Mouse (Mus musculus) hindbrain, embryonic 10.5 days (tissue): ENCODE measurements around the gene Ptprn2. TPM values are rescaled to one million over a fixed set of nuclear protein-coding genes. Genes with fewer than 3 reads are reported as not detected.

ENCODE experiments used
- DNase-seq: peaks from one replicate; pipeline ENCODE4 v3.0.0-alpha.2; 2017; ENCODE audit warnings: low spot score
- H3K27ac ChIP-seq: fragments of 300-500 bp; sonication (generic); 2 replicates; pipeline ENCODE4 v1.5.1; 2016; ENCODE audit warnings: mild to moderate bottlenecking, moderate library complexity
- H3K27me3 ChIP-seq: fragments of 300-500 bp; sonication (generic); 2 replicates; pipeline ENCODE4 v1.6.1; 2016; ENCODE audit warnings: mild to moderate bottlenecking; ENCODE audit not compliant: poor library complexity, insufficient read depth, severe bottlenecking
- H3K36me3 ChIP-seq: fragments of 300-500 bp; sonication (generic); 2 replicates; pipeline ENCODE4 v1.6.1; 2016; ENCODE audit warnings: mild to moderate bottlenecking, moderate library complexity
- H3K4me1 ChIP-seq: fragments of 300-500 bp; sonication (generic); replicated peaks from 2 replicates; pipeline ENCODE4 v1.6.1; 2016; ENCODE audit warnings: mild to moderate bottlenecking
- H3K4me3 ChIP-seq: fragments of 300-500 bp; sonication (generic); 2 replicates; pipeline ENCODE4 v1.5.1; 2016; ENCODE audit warnings: mild to moderate bottlenecking, moderate library complexity
- H3K9me3 ChIP-seq: fragments of 300-500 bp; sonication (generic); 2 replicates; pipeline ENCODE4 v1.6.1; 2016; ENCODE audit warnings: mild to moderate bottlenecking, moderate library complexity
- WGBS: fragments of 180-500 bp; shearing (Covaris S2); methylation state at CpG from one replicate; pipeline ENCODE4 v1.1.7; 2016; 5-methylcytosine and 5-hydroxymethylcytosine counted together
- polyA plus RNA-seq: library from polyadenylated mRNA; unstranded; fragments of >200 nt; fragmentation: Nextera tagmentation; extraction: Ambion mirVana; gene quantifications from 2 replicates; pipeline ENCODE4 v1.2.1, GENCODE M21; 2016

Ptprn2 gene
- polyA plus RNA-seq, 1 experiment from 2014 or later, result 6.4 TPM

DNA sequence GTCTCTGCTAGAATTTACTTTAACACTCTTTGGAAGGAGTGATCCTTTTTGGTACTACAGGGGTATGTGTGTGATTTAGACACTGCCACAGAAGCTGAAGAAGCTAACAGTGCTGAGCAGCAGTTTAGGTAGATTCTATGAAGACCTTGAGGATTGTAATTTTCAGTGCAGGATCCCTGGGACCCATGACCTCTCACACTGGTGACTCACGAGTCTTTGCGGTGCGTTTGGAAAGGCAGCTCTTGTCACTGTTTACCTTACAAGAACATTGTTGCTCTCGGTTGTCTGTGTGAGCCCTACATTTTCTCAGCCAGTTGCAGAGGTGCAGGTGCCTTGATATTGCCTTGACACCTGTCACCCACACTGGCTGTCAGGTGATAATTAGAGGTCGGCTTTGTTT, 431.3 kb downstream of the Ptprn2 start:
- 87% methylated on average over 5 of the region's 5 CpGs for WGBS
- H3K9me3 ChIP-seq, result no peaks in the 10 kb centered on the region
- H3K4me1 ChIP-seq, result peaks cover 22% of the 10 kb centered on the region
- no peaks in the 10 kb centered on the region for H3K27me3 ChIP-seq
- no peaks in the 10 kb centered on the region for H3K36me3 ChIP-seq
- no peak for DNase-seq
- no peak overlapping the region for H3K27ac ChIP-seq
- H3K4me3 ChIP-seq, result no peak overlapping the region

DNA sequence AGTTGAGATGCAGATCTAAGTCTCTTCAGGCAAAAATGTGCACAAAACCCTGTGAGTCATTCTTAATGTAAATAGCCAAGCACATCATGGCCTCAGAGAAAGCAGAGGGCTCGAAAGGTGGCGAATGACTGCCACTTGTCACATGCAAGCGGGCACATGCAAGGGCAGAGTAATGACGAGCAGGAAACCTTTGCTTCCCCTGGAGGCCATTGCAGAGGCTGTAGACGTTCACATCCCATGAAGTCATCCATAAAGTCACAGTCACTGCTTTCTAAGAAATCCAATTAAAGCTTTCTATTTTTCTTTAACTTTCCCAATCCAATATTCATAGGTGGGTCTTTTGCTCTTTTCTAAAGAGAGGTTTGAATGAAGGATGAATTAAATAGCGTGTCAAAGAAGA, 433.7 kb downstream of the Ptprn2 start:
- 79% methylated on average over 6 of the region's 6 CpGs for WGBS
- Histone ChIP-seq H3K27ac (peak overlapping the region; percentile 40; the same call in 1 of the 2 replicates), H3K27me3 (no peaks in the 10 kb centered on the region), H3K9me3 (no peaks in the 10 kb centered on the region), H3K4me3 (no peak overlapping the region), H3K4me1 (peaks cover 29% of the 10 kb centered on the region), H3K36me3 (no peaks in the 10 kb centered on the region)
- DNase-seq, result no peak

DNA sequence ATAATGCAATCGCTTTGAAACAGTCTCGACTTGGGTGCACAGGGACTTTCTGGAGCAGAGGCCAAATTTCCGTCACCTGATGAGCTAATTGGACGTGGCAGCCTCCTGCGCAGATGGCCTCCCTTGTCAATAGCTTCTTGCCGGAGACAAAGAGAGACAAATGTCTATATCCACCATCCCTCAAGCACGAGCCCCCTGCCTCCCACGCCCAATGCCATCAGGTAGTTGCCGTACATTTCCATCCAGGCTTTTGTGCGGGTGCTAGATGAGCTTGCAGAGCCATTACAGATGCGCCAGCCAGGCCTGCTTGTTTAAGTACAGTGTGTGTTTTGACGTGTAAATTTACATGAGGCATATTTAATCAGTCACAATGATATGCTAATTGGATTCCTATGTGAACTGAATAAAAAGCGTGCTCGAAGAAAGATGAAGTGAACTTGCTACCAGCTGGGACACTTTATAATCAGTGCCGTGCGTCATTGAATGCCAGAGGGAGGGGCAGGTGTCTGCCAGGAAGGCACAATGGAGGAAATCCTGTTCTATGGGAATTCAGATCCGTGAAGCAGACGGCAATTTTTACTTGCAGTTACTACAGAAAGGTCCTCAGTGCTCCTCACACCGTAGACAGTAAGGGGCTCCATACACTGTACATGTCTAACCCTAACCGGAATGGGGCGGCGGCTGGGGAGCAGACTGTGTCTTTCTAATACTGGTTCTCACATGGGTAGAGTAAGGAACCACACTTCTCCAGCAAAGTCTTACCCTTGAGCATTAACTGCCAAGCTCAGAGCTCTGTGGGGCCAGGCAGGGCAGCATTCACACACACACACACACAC, 434.4 kb downstream of the Ptprn2 start:
- Histone ChIP-seq H3K4me1 (peaks cover 29% of the 10 kb centered on the region), H3K27me3 (no peaks in the 10 kb centered on the region), H3K36me3 (no peaks in the 10 kb centered on the region), H3K27ac (peak overlapping the region; percentile 67), H3K4me3 (no peak overlapping the region), H3K9me3 (no peaks in the 10 kb centered on the region)
- WGBS, result 59% methylated on average over 22 of the region's 22 CpGs
- peak; percentile 35 for DNase-seq

DNA sequence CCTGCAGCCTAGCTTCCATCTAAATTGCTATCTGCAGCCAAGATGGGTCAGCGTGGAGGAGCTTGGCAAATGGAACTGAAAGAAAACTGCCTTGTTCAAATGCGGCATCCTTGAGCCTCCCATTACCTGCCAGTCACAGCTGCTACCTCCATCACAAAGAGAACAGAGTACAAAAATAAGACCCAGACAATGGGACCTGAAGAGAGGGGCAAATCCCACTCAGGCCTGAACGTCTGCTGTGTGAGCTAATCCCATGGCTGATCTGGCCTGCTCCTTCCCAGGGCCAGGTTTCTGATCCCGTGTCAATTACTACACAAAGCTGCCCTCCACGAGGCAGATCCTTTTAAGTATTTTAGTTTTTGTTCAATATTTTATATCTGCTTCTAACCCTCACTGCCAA, 441.6 kb downstream of the Ptprn2 start:
- no peak for DNase-seq
- Histone ChIP-seq H3K27me3 (no peaks in the 10 kb centered on the region), H3K36me3 (no peaks in the 10 kb centered on the region), H3K9me3 (no peaks in the 10 kb centered on the region), H3K4me3 (no peak overlapping the region), H3K27ac (no peak overlapping the region), H3K4me1 (peaks cover 13% of the 10 kb centered on the region; the same call in 1 of the 2 replicates)
- 61% methylated on average over 5 of the region's 5 CpGs for WGBS

DNA sequence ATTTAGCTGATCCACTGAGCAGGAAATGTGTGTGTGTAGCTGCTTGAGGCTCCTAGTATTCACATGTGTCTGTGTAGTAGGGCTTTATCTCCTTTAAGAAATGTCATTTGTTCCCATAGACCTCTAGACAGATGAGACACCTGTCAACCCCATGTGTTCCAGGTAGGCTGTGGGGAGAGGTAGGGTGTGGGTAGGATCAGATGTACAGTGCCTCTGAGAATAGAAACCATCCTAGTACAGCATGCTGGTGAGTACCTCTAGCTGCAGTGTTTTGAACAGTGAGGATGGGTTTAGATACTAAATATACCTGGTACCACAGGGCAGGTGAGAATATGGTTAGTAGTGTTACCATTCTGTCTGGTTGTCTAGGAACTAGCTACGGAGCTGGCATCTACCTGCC, 442.0 kb downstream of the Ptprn2 start:
- Histone ChIP-seq H3K4me1 (peaks cover 13% of the 10 kb centered on the region; the same call in 1 of the 2 replicates), H3K4me3 (no peak overlapping the region), H3K9me3 (no peaks in the 10 kb centered on the region), H3K36me3 (no peaks in the 10 kb centered on the region), H3K27me3 (no peaks in the 10 kb centered on the region), H3K27ac (no peak overlapping the region)
- no peak for DNase-seq
- WGBS, result 97% methylated on average over 1 of the region's 1 CpGs

DNA sequence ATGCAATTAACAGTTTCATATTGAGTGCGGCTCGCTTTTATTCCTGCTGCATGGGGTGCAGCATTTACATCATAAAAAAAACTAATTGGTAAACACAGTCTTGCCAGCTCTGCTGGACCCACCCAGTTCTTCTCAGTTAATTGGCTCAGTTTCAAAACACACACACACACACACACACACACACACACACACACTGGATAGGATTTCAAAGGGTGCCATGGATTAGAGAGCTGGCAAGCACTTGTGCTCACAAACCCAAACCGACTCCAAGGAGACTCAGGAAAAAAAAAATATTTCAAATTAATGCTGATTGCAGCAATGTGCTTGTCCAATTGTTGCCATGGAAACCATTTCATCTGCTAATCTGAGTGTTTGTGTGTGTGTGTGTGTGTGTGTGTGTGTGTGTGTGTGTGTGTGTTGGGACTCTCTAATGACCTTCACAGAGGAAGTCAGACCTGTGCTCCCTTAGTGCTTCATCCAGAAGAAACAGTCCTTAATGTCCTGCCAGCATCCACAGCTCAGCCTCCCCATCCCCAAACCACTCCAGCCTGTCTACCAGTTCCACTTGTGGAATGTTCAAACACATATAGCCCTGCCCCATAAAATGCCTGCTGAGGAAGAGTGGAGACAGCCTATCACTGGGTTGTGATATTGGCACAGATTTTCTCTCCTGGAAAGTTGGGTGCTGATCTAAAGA, 452.8 kb downstream of the Ptprn2 start:
- Histone ChIP-seq H3K36me3 (no peaks in the 10 kb centered on the region), H3K27me3 (no peaks in the 10 kb centered on the region), H3K4me1 (peaks cover 12% of the 10 kb centered on the region), H3K27ac (no peak overlapping the region), H3K9me3 (no peaks in the 10 kb centered on the region), H3K4me3 (no peak overlapping the region)
- no peak for DNase-seq
- WGBS, result 46% methylated on average over 3 of the region's 3 CpGs

DNA sequence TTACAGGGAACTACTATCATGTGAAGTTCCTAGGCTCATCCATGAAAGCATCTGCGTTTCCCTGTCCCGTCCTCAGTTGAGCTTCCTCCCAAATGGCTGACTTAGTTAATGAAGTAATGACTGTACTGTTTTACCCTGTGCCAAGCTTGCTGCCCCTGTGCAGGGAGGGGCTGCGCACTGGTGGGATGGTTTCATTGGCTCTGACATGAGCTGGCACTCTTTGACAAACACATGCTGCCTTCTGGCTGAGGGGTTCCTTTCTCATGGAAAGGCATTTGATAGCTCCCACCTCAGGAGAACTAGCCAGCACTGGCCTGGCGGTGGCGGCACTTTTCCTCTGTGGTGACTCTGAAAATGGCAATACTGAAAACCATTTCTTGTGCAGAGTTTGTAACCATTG, 458.4 kb downstream of the Ptprn2 start:
- H3K9me3 ChIP-seq, result no peaks in the 10 kb centered on the region
- WGBS, result 87% methylated on average over 5 of the region's 5 CpGs
- H3K4me3 ChIP-seq, result no peak overlapping the region
- H3K27me3 ChIP-seq, result no peaks in the 10 kb centered on the region
- peaks cover 15% of the 10 kb centered on the region for H3K4me1 ChIP-seq
- no peaks in the 10 kb centered on the region for H3K36me3 ChIP-seq
- H3K27ac ChIP-seq, result no peak overlapping the region
- DNase-seq, result no peak

DNA sequence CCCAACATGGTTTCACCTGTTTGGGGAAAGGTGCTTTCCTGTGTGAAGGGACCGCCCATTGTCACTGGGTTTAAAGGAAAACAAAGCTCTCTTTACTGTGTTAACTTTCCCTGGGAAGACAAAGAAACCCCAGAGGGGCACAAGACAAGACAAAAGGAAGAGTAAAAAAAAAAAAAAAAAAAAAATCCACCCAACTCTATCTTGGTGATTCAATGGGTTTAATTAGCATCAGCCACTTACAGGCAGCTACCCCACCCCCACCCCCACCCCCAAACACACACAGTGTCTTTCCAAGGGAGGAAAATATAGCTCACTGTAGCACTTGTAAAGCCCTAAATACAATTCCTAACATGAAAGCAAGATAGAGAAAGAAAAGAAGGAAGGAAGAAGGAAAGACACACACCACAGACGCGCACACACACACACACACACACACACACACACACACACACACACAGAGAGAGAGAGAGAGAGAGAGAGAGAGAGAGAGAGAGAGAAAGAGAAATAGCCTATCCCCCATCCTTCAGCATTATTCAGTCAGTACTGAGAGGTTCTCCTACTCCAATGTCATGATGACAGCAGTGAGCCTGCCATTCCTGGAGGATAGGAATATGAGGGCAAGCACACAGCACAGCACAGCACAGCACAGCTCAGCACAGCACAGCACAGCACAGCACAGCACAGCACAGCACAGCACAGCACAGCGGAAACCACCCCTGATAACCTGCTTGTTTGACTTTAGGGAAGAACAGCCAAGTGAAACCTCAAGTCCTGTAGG, 462.8 kb downstream of the Ptprn2 start:
- no peak for DNase-seq
- H3K4me1 ChIP-seq, result peaks cover 7% of the 10 kb centered on the region; the same call in 1 of the 2 replicates
- WGBS, result 47% methylated on average over 2 of the region's 4 CpGs

DNA sequence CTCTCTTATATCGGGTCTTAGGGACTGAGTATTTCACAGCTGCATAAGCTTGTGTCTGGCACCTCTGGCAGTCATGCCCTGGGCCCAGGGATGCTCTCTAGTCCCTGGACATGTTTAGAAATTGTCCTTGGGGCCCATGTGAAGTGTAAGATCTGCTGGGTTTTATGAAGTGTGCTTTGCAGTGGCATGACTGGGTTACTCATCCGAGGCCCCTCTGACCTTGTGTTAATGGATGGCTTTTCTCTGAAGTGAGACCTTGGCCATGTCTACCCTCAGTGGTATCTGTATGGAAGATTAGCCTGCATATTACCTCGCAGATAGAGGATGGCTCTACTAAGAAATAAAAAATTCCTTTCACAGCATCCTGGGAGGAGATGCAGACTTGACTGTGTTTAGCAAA, 464.2 kb downstream of the Ptprn2 start:
- WGBS, result 80% methylated on average over 3 of the region's 3 CpGs
- no peak overlapping the region; the same call in 1 of the 2 replicates for H3K27ac ChIP-seq
- no peak for DNase-seq
- H3K4me3 ChIP-seq, result no peak overlapping the region
- H3K9me3 ChIP-seq, result no peaks in the 10 kb centered on the region
- no peaks in the 10 kb centered on the region for H3K36me3 ChIP-seq
- H3K27me3 ChIP-seq, result no peaks in the 10 kb centered on the region
- peaks cover 12% of the 10 kb centered on the region; the same call in 1 of the 2 replicates for H3K4me1 ChIP-seq

More for the DNA sequence above, 462.8 kb downstream of the Ptprn2 start:
- Histone ChIP-seq H3K9me3 (no peaks in the 10 kb centered on the region), H3K27ac (no peak overlapping the region), H3K27me3 (no peaks in the 10 kb centered on the region), H3K36me3 (no peaks in the 10 kb centered on the region), H3K4me3 (no peak overlapping the region)

DNA sequence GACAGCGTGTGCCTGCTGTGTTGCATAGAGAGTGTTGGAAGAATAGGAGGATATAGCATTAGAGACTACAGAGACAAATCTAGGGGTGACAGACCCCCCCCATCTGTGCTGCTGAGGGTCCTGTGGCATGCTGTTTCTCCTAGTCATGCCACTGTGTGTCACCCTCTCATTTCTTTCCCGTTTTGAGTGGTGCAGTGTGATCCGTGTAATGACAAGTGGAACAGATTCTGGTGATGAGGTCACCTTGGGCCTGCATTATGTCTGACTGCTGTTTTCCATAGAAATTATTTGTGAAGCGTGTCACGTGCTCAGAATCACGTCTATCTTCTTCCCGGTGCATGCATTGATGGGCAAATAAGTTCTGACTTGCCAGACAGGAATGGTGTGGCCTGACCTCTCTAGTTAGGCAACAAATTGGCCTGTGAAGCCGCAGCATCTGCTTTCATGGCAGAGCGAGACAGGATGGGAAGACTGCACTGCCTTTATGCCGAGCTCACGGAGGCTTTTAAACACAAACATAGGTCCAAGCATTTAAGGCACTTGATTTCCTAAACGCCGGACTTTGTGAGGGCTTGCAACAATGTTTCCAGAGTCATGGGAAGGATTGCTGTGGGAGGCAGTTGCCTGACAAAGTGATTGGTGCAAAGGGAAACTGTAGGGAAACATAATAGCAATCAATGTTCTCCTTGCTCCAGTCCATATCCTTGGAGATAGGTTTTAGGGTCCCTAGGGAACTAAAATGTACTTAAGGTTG, 467.1 kb downstream of the Ptprn2 start:
- H3K36me3 ChIP-seq, result no peaks in the 10 kb centered on the region
- no peaks in the 10 kb centered on the region for H3K27me3 ChIP-seq
- 80% methylated on average over 13 of the region's 13 CpGs for WGBS
- H3K4me3 ChIP-seq, result no peak overlapping the region
- DNase-seq, result no peak
- no peaks in the 10 kb centered on the region for H3K9me3 ChIP-seq
- H3K27ac ChIP-seq, result no peak overlapping the region
- peaks cover 12% of the 10 kb centered on the region; the same call in 1 of the 2 replicates for H3K4me1 ChIP-seq

DNA sequence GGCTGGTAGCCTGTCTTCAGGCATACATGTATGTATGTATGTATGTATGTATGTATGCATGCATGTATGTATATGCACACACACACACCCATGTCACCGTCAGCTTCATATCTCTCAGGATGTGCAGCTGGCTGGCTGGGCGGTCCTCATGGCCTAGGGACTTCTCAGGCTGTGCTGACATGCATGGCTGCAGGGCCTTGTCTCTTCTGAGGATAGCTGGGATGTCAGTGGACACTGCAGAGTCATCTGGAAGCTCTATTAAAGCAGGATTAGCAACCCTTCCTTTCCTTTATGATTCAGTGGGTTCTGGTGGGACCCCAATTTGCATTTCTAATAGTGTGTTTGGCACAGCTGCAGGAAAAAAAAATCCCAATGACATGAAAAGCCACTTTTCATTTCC, 473.6 kb downstream of the Ptprn2 start:
- Histone ChIP-seq H3K4me1 (peaks cover 10% of the 10 kb centered on the region; the same call in 1 of the 2 replicates), H3K27me3 (no peaks in the 10 kb centered on the region), H3K9me3 (no peaks in the 10 kb centered on the region), H3K36me3 (no peaks in the 10 kb centered on the region), H3K4me3 (no peak overlapping the region), H3K27ac (no peak overlapping the region)
- no peak for DNase-seq
- 92% methylated on average over 2 of the region's 2 CpGs for WGBS

DNA sequence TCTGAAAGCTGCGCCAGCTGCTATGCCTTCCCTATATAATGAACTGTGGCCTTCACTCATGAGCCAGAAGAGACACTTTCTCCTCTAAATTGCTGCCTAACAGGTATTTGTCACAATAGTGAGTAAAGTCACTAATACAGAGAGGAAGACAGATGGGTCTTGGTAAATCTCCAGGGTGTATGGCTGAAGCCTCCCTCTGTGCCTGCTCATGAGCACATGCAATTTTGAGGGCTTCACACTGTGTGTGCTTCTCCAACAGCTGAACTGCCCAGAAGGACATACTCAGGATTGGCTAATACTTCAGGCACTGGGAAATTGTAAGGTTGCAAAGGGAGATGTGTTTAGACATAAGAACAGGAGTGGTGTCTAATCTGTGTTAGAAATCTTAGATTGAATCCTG, 478.4 kb downstream of the Ptprn2 start:
- no peak overlapping the region for H3K4me3 ChIP-seq
- no peak for DNase-seq
- 98% methylated on average over 1 of the region's 1 CpGs for WGBS

More for the DNA sequence above, 478.4 kb downstream of the Ptprn2 start:
- Histone ChIP-seq H3K27ac (no peak overlapping the region), H3K36me3 (no peaks in the 10 kb centered on the region), H3K4me1 (peaks cover 16% of the 10 kb centered on the region; the same call in 1 of the 2 replicates), H3K9me3 (no peaks in the 10 kb centered on the region), H3K27me3 (no peaks in the 10 kb centered on the region)
